Mouse (Mus musculus): Measurements from ENCODE around the gene Muc5b. TPM values are rescaled to one million over a fixed set of nuclear protein-coding genes. Genes with fewer than 3 reads are reported as not detected.

Muc5b gene
- not detected for polyA plus RNA-seq (2014; fragmentation: Illumina TruSeq; extraction: RNeasy Lipid Tissue Mini Kit (QIAGEN cat#74804); ENCODE audit: low replicate concordance)

GRCm38 (mm10) chr7:141838779-141839178 lies at the start of gene Muc5b:
Muc5b (plus strand) TSS chr7:141839070.

GRCm38 (mm10) chr7:141918407-141918806 lies 79.5 kb downstream of the Muc5b start, which contains the start of gene Tollip:
Tollip (minus strand) TSS chr7:141918507.

Other genes starting within 250 kb of the Muc5b start
- not detected for gene Muc6, start 183.8 kb upstream of the Muc5b start, polyA plus RNA-seq (2014; fragmentation: Illumina TruSeq; extraction: RNeasy Lipid Tissue Mini Kit (QIAGEN cat#74804); ENCODE audit: low replicate concordance)
- 507 TPM for gene Muc2, start 148.7 kb upstream of the Muc5b start, polyA plus RNA-seq (2014; fragmentation: Illumina TruSeq; extraction: RNeasy Lipid Tissue Mini Kit (QIAGEN cat#74804); ENCODE audit: low replicate concordance)
- gene Muc5ac, start 50.1 kb upstream of the Muc5b start, polyA plus RNA-seq (2014; fragmentation: Illumina TruSeq; extraction: RNeasy Lipid Tissue Mini Kit (QIAGEN cat#74804); ENCODE audit: low replicate concordance), result not detected
- gene Tollip, start 79.4 kb downstream of the Muc5b start, polyA plus RNA-seq (2014; fragmentation: Illumina TruSeq; extraction: RNeasy Lipid Tissue Mini Kit (QIAGEN cat#74804); ENCODE audit: low replicate concordance), result 41.7 TPM
- gene Brsk2, start 110.7 kb downstream of the Muc5b start, polyA plus RNA-seq (2014; fragmentation: Illumina TruSeq; extraction: RNeasy Lipid Tissue Mini Kit (QIAGEN cat#74804); ENCODE audit: low replicate concordance), result 0.19 TPM
- 6.8 TPM for gene Mob2, start 222.0 kb downstream of the Muc5b start, polyA plus RNA-seq (2014; fragmentation: Illumina TruSeq; extraction: RNeasy Lipid Tissue Mini Kit (QIAGEN cat#74804); ENCODE audit: low replicate concordance)